Comparison of ENCODE assay signal across 17 mouse cellular contexts in the genomic region with DNA sequence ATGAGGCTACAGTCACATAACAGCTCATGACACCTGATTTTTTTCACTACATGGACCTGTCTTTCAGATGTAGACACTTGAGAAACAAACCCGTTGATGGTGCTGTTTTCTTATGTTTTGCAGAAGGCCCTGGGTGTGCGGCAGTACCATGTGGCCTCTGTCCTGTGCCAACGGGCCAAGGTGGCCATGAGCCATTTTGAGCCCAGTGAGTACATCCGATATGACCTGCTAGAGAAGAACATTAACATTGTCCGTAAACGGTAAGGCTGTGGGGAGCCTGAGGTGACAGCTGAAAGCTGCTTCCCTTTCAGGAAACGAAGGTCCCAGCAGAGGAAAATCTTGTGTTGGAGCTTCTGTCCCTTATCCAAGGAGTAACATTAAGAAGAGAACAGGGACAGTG. TPM values are rescaled to one million over a fixed set of nuclear protein-coding genes. Genes with fewer than 3 reads are reported as not detected.
DNase-seq lines count a peak whose midpoint lies in the region; ATAC-seq lines count a peak whose summit lies in the region.
"Had no signal": no experiment of that assay in that cellular context is flagged by ENCODE, and none has a peak within 500 bp of the region (broad histone marks: within the 10 kb centered on the region; RNA-seq: fewer than 3 reads in every experiment).

No protein-coding gene starts in this region.

- peak; percentile 45; the same call in 1 of the 2 replicates for ATAC-seq in cerebellum, adult (ENCODE audit: insufficient number of reproducible peaks, low FRiP score, low TSS enrichment)

- intact Hi-C loops in gastrocnemius, postnatal 14 days (cut with DNase I; ENCODE audit: low total_unique reads), result no loop called here

- no peak for DNase-seq in cerebellum, postnatal 10 days
- DNase-seq in heart, adult 8-10 months (ENCODE audit: low spot score), result peak; percentile 28
- DNase-seq in heart, postnatal 4 days, result no peak
- peak; percentile 54 for DNase-seq in cerebellum, adult 8-10 months
- peak; percentile 24 for DNase-seq in gastrocnemius, postnatal 14 days
- DNase-seq in adipocyte (ENCODE audit: low spot score), result no peak
- DNase-seq in urinary bladder, postnatal 14 days (ENCODE audit: low spot score), result no peak
- DNase-seq: adrenal gland, adult 8-10 months; kidney, adult 9 months; kidney, postnatal 25 days; lung, postnatal 14 days; midbrain, embryonic 14.5 days; right cerebral cortex, adult 18-20 months; spleen, adult 18-20 months; thymus, postnatal 36 days had no signal

RNA-seq across cellular contexts. Expression of a gene that starts 17.1 kb away (rescaled TPM):
- total RNA-seq in heart, adult 8-10 months (2022), result 1,000 to 10,000 TPM; 2,119 to 2,448 (median 2,260) TPM
- total RNA-seq in heart, postnatal 4 days (2021), result 1,000 to 10,000 TPM; 1,419 to 1,465 TPM
- 1,000 to 10,000 TPM in 1 of 2 experiments, 100 to 1,000 TPM in 1; 894 to 1,160 TPM for total RNA-seq in gastrocnemius, postnatal 14 days (2021)

RNA-seq across cellular contexts. Expression of a gene that starts 17.5 kb away (rescaled TPM):
- 10 to 100 TPM; 31.9 to 39.3 (median 33.9) TPM for total RNA-seq in heart, adult 8-10 months (2022)
- 10 to 100 TPM; 57.9 to 58.9 TPM for total RNA-seq in heart, postnatal 4 days (2021)
- 10 to 100 TPM; 40.8 to 41.2 TPM for total RNA-seq in gastrocnemius, postnatal 14 days (2021)

RNA-seq across cellular contexts. Expression of a gene that starts 30.6 kb away (rescaled TPM):
- total RNA-seq in heart, adult 8-10 months (2022), result 100 to 1,000 TPM in 1 of 4 experiments, 10 to 100 TPM in 3; 50.6 to 129 (median 74.7) TPM
- 10 to 100 TPM; 24.1 to 32.3 TPM for total RNA-seq in heart, postnatal 4 days (2021)
- 100 to 1,000 TPM in 1 of 2 experiments, 10 to 100 TPM in 1; 44.8 to 106 TPM for total RNA-seq in gastrocnemius, postnatal 14 days (2021)

RNA-seq across cellular contexts. Expression of a gene that starts 36.9 kb away (rescaled TPM):
- total RNA-seq in heart, adult 8-10 months (2022), result 10 to 100 TPM in 1 of 4 experiments, 1 to 10 TPM in 3; 7.6 to 10.3 (median 9.6) TPM
- total RNA-seq in heart, postnatal 4 days (2021), result 1 to 10 TPM; 7.9 to 9.1 TPM
- total RNA-seq in gastrocnemius, postnatal 14 days (2021), result 1 to 10 TPM; 7.3 to 8.1 TPM

RNA-seq across cellular contexts. Expression of a gene that starts 47.4 kb away (rescaled TPM):
- 100 to 1,000 TPM in 1 of 4 experiments, 10 to 100 TPM in 3; 64.7 to 103 (median 72.9) TPM for total RNA-seq in heart, adult 8-10 months (2022)
- 1 to 10 TPM; 6.3 to 8.8 TPM for total RNA-seq in heart, postnatal 4 days (2021)
- total RNA-seq in gastrocnemius, postnatal 14 days (2021), result 1 to 10 TPM; 3.7 to 3.8 TPM
- total RNA-seq: granulocyte monocyte progenitor cell, adult 5-6 weeks had no signal

Comparison
In these comparisons a context has a peak if more than half of its experiments do, and no peak if none do; other contexts are left out.
1. DNase-seq: peak in heart, adult 8-10 months (single experiment), cerebellum, adult 8-10 months (single experiment) and gastrocnemius, postnatal 14 days (single experiment); none in cerebellum, postnatal 10 days (0 of 2), heart, postnatal 4 days (single experiment), adipocyte (single experiment) and urinary bladder, postnatal 14 days (single experiment).